Mouse (Mus musculus): Measurements from ENCODE around the gene Fam107b. TPM values are rescaled to one million over a fixed set of nuclear protein-coding genes. Genes with fewer than 3 reads are reported as not detected.

Fam107b gene
- 10 to 100 TPM in 3 of 4 experiments, 1 to 10 TPM in 1; 9.5 to 20.1 (median 14.6) TPM for total RNA-seq (2022)

DNA sequence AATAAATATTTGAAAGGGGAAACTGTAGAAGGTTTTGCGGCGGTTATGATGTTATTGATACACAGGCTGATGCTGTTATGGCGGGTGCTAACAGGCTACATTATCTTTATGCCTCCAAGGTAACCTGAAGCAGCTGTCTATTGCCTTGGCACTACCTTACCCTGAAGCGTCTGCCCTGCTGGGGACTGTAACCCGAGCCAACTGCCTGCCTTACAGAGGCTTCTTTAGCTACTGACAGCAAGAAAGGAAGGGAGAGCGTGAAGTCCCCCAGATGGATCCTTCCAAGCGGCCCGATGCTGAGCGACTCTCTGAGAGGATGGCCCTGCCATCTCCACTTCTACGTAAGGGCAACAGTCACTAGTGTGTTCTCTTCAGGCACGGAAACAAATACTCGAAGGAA lies at the start of gene Fam107b:
Gene Fam107b, plus strand, starts transcription at position 303 of the 400 bp plus-strand sequence.
- no peak for DNase-seq

- DNase-seq, result no peak
Measured at GRCm38 (mm10) chr2:3522558-3522957, 47.7 kb upstream of the Fam107b start.

- DNase-seq, result no peak
Measured at GRCm38 (mm10) chr2:3526288-3526687, 44.0 kb upstream of the Fam107b start.

- DNase-seq, result no peak
Measured at GRCm38 (mm10) chr2:3541307-3542079, 28.8 kb upstream of the Fam107b start.

GRCm38 (mm10) chr2:3546055-3546454 lies 24.2 kb upstream of the Fam107b start:
- DNase-seq, result no peak

DNA sequence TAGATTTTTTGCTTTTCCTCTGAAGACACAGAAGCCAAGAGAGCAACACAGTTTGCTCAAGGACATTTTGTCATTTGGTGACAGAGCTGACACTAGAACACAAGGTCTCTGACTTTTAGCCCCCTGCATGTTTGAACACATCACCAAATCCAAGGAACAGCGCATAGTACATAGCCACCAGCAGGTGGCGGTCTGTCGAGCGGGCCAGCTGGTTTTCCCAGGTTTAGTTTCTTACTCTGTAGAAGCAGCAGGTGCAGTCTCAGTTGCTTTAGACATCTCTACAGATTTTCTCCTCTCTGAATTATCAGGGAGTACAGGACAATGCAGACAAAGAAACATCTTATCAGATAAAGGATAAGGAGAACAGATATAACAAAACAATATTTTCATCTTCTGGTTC lies 23.7 kb upstream of the Fam107b start:
- peak; percentile 13 for DNase-seq

DNA sequence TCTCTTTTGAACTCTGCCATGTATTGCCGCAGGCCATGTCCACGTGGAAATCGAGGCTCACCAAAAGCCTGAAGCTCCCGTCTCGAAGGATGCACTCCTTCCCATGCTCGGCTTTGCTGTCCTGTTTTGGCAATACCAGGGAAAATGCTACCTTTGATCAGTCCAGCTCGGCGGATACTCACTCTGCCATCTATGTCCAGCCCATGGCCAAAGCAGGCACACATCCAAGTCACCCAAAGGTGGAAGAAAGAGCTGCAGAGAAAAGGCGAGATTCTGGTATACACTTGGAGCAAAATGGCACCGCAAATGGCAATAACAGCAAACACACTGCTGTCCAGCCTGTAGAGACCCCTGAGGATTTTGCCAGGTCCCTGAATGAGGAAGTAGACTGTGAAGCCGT lies 318 bp downstream of the Fam107b start:
- DNase-seq, result no peak

- DNase-seq, result no peak
Measured at GRCm38 (mm10) chr2:3573883-3574282, 3.6 kb downstream of the Fam107b start.

GRCm38 (mm10) chr2:3575140-3575539 lies 4.9 kb downstream of the Fam107b start:
- DNase-seq, result no peak

DNA sequence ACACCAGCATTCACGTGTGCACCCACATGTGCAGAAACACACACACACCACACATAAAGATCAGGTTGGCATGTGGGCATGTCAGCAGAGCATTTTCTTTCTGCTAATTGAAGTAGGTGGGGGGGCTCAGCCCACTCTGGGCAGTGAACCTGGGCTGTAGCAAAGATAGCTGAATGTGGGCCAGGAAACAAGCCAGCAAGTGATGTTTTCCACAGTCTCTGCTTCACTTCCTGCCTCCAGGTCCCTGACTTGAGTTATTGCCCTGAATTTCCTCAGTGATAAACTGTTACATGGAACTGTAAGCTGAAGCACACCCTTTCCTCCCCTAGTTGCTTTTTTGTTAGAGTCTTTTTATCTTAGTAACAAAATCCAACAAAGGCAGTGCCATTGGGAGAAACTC lies 6.1 kb downstream of the Fam107b start:
- DNase-seq, result no peak

DNA sequence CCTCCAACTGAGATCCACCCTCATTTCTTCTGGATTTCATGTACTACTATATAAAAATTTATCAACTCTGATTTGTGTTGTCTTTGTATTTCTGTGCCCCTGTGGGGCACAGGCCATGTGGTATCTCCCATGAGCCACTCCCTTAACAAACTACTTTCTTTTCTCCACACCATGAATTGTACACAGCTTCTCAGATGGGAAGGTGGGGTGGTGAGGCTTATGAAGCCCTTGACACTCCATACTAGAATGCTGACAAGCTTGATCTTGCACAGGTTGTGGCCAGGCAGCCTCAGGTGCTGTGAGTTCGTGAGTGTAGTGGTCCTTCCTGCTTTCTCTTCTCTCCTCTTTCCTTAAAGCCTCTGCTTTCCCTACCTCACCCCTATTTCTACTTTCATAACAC lies 6.9 kb downstream of the Fam107b start:
- no peak for DNase-seq

- DNase-seq, result no peak
Measured at GRCm38 (mm10) chr2:3578180-3578902, 8.1 kb downstream of the Fam107b start.

DNA sequence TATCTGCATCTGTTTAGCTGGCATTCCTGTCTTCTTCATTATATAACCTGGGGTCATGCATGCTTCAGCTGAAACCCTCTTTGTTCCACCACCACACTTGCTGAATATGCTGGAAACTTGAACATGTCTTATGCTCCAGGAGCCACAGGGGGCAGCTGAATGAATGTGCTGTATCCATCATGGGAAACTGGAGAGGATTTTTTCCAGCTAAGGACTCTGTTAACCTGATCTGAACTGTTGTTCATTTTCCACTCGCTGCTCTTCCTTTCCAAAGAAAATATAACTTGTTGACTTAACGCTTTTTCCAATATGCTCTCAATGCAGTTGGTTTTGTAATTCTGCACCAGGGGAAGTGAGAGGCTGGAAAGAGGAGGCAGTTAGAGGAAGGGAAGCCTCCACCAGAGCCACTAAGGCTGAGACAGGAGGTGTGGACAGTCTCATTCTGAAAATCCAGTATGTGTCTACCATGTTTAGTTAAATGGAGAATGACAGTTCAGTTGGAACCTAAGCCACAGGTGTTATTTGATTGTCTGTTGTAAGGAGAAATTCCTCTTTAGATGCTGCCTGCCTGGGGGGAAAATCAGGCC lies 9.1 kb downstream of the Fam107b start:
- DNase-seq, result no peak

DNA sequence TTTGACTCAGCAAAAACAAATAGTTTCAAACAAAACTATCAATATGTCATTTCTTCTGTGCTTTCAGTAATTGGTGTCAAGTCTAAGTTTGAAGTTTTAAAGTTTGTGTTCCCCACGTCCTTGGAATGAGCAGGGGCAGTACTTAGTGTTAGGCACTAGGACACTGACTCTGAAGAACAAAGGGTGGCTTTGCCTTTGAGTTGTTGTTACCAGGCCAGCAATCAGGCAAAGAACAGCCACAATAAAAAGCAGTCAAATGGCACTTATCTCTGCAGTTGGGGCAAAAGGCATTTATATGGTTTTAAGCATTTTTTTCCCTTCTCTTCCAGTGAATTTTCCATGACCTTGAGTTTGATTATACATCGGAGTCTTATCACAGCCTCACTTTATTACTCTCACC lies 12.5 kb downstream of the Fam107b start:
- no peak for DNase-seq

GRCm38 (mm10) chr2:3585231-3585783 lies 15.0 kb downstream of the Fam107b start:
- DNase-seq, result no peak

DNA sequence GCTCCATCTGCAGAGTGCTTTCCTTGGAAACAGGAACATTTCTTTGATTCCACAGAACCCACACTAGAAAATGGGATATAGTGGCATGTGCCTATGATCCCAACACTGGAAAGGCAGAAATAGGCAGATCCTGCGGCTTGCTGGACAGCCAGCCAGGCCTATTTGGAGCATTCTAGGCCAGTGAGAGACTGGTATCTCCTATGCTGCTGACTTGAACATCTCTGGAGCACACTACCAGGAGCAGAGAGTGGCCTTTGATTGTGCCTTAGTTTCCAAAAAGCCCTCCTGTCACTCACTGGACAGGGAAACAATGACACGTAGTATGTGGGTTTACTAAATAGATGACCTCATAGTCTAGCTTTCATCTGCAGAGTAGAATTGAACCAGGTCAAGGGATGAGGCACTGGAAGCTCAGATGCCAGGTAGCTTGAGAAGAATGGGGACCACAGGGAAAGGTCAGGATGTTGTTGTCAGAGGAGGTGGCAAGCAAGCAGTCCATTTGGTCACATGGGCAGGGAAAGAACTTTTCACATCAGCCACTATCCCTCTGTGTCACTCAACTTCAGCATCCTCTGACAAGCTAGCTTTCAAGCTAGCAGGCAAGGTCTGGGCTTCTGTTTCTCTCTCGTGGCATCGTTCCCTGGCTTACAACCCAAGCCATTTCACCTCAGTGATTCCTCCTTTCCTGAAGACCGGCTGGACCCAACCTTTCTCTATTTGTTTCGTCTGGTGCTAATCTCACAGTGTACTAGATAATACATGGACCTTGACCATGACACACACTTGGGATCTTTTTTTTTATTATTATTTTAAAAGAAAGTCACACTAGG lies 20.0 kb downstream of the Fam107b start:
- DNase-seq, result no peak

DNA sequence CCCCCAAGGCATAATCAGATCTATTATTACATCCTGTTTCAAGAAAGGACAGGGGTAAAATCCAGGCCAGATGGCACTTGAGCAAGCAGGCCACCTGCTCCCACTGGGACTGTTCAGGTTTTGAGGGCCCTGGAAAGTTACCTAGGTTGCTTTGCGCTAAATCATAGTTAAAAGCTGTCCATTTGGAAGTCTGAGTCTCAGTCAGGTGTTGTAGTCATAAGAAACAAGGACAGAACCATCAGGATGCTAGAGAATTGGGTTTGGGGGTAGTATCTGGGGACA lies 20.6 kb downstream of the Fam107b start:
- DNase-seq, result no peak

DNA sequence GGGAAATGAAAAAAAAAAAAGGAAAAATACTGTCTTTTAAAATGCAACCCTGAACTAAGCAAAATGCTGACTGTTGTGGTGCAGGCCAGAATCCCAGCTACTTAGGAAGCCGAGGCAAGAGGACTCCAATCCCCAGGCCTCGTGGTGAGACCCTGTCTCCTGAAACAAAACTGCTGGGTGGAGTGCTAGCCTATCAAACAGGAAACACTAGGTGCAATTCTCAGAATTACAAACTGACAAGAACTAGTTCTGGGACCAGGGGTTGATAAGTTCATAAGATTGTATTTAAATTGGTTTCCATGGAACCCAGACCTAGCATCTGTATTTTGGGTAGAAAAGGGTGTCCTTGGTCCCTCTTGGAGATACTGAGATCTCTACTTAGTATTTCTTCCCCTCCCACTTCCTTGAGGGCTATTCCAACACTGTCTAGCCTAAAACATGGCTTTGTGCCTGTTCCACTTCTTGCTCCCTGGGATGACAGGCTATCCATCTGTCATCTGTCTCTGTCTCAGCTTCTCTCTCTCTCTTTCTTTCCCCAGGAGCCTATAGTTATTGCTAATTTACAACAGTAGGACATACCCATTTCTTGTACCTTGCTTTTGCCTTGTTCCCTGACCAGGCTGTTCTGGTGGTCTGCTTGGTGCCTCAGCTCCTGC lies 24.5 kb downstream of the Fam107b start:
- no peak for DNase-seq

- DNase-seq, result no peak
Measured at GRCm38 (mm10) chr2:3600421-3600820, 30.1 kb downstream of the Fam107b start.

GRCm38 (mm10) chr2:3602599-3602998 lies 32.3 kb downstream of the Fam107b start:
- DNase-seq, result no peak

GRCm38 (mm10) chr2:3603181-3603580 lies 32.9 kb downstream of the Fam107b start:
- no peak for DNase-seq

All from adrenal gland, adult 8-10 months (tissue).